Mouse (Mus musculus): ENCODE data around the gene Hes2. TPM values are rescaled to one million over a fixed set of nuclear protein-coding genes. Genes with fewer than 3 reads are reported as not detected.

Gene Hes2
- polyA plus RNA-seq, 1 experiment from 2014 or later, result not detected

GRCm38 (mm10) chr4:152177537-152178343 is 19.1 kb downstream of the Hes2 start, which contains the start of gene Acot7:
TSS of gene Acot7 (plus strand) at chr4:152178134.
- peak within 1 kb of the TSS; percentile 87 to 90 for H3K27ac ChIP-seq (replicated peaks in 1 of 2; ENCODE audit: control insufficient read depth in 1 of 2, insufficient read depth in 1 of 2, low read depth in 2 of 2, low read length in 2 of 2)
- under 1% methylated on average over 90 of the region's 108 CpGs for WGBS
- peak within 1 kb of the TSS; percentile 98 for H3K4me2 ChIP-seq (ENCODE audit: low read length)
- H3K36me3 ChIP-seq (ENCODE audit: control insufficient read depth, insufficient read depth, low read length), result 0 out of 2 replicates have a peak, but pooled peaks cover 4% of the 10 kb centered on the region
- H3K9me3 ChIP-seq (ENCODE audit: control insufficient read depth, low read length), result no peaks in the 10 kb centered on the region
- peak; percentile 96 for ATAC-seq (ENCODE audit: insufficient number of reproducible peaks, insufficient read depth, low FRiP score, low read depth)
- peak within 1 kb of the TSS; percentile 83 for H3K9ac ChIP-seq (ENCODE audit: low read length)
- peaks cover 9 to 20% of the 10 kb centered on the region in 2 experiments for H3K4me1 ChIP-seq (ENCODE audit: control insufficient read depth in 2 of 2, insufficient read depth in 2 of 2, low read length in 2 of 2)
- H3K4me3 ChIP-seq (ENCODE audit: control insufficient read depth in 1 of 2, insufficient read depth in 1 of 2, low read depth in 1 of 2, low read length in 2 of 2), result peak within 1 kb of the TSS; percentile 72 to 78
- no peaks in the 10 kb centered on the region for H3K27me3 ChIP-seq (ENCODE audit: control insufficient read depth, insufficient read depth, low read length)

GRCm38 (mm10) chr4:152178344-152178864 is 19.7 kb downstream of the Hes2 start:
- ATAC-seq (ENCODE audit: insufficient number of reproducible peaks, insufficient read depth, low FRiP score, low read depth), result peak; percentile 10; the same call in 1 of the 2 replicates
- Histone ChIP-seq H3K4me1 (ENCODE audit: control insufficient read depth in 2 of 2, insufficient read depth in 2 of 2, low read length in 2 of 2) (peaks cover 9 to 20% of the 10 kb centered on the region in 2 experiments), H3K27me3 (ENCODE audit: control insufficient read depth, insufficient read depth, low read length) (no peaks in the 10 kb centered on the region), H3K4me2 (ENCODE audit: low read length) (peak overlapping the region; percentile 98), H3K36me3 (ENCODE audit: control insufficient read depth, insufficient read depth, low read length) (0 out of 2 replicates have a peak, but pooled peaks cover 4% of the 10 kb centered on the region), H3K27ac (replicated peaks in 1 of 2; ENCODE audit: control insufficient read depth in 1 of 2, insufficient read depth in 1 of 2, low read depth in 2 of 2, low read length in 2 of 2) (0 out of 4 replicates have a peak overlapping the region, but pooled peaks of 1 of the 2 experiments have one; percentile 21), H3K4me3 (ENCODE audit: control insufficient read depth in 1 of 2, insufficient read depth in 1 of 2, low read depth in 1 of 2, low read length in 2 of 2) (peak overlapping the region; percentile 59 to 72), H3K9me3 (ENCODE audit: control insufficient read depth, low read length) (no peaks in the 10 kb centered on the region), H3K9ac (ENCODE audit: low read length) (peak overlapping the region; percentile 66)
- under 1% methylated on average over 35 of the region's 35 CpGs for WGBS

- Histone ChIP-seq H3K9ac (ENCODE audit: low read length) (peak overlapping the region; percentile 66), H3K27ac (replicated peaks in 1 of 2; ENCODE audit: control insufficient read depth in 1 of 2, insufficient read depth in 1 of 2, low read depth in 2 of 2, low read length in 2 of 2) (no peak overlapping the region), H3K4me2 (ENCODE audit: low read length) (peak overlapping the region; percentile 98), H3K4me3 (ENCODE audit: control insufficient read depth in 1 of 2, insufficient read depth in 1 of 2, low read depth in 1 of 2, low read length in 2 of 2) (peak overlapping the region; percentile 59 to 72), H3K27me3 (ENCODE audit: control insufficient read depth, insufficient read depth, low read length) (no peaks in the 10 kb centered on the region), H3K36me3 (ENCODE audit: control insufficient read depth, insufficient read depth, low read length) (0 out of 2 replicates have a peak, but pooled peaks cover 4% of the 10 kb centered on the region), H3K4me1 (ENCODE audit: control insufficient read depth in 2 of 2, insufficient read depth in 2 of 2, low read length in 2 of 2) (peaks cover 9 to 20% of the 10 kb centered on the region in 2 experiments), H3K9me3 (ENCODE audit: control insufficient read depth, low read length) (no peaks in the 10 kb centered on the region)
- WGBS, result 34% methylated on average over 16 of the region's 16 CpGs
- ATAC-seq (ENCODE audit: insufficient number of reproducible peaks, insufficient read depth, low FRiP score, low read depth), result no peak
These were observed 20.4 kb downstream of the Hes2 start for GRCm38 (mm10) chr4:152178916-152179705.

- Histone ChIP-seq H3K27me3 (ENCODE audit: control insufficient read depth, insufficient read depth, low read length) (no peaks in the 10 kb centered on the region), H3K27ac (replicated peaks in 1 of 2; ENCODE audit: control insufficient read depth in 1 of 2, insufficient read depth in 1 of 2, low read depth in 2 of 2, low read length in 2 of 2) (no peak overlapping the region), H3K9me3 (ENCODE audit: control insufficient read depth, low read length) (no peaks in the 10 kb centered on the region), H3K4me1 (ENCODE audit: control insufficient read depth in 2 of 2, insufficient read depth in 2 of 2, low read length in 2 of 2) (peaks cover 13 to 29% of the 10 kb centered on the region in 2 experiments), H3K36me3 (ENCODE audit: control insufficient read depth, insufficient read depth, low read length) (0 out of 2 replicates have a peak, but pooled peaks cover 4% of the 10 kb centered on the region), H3K9ac (ENCODE audit: low read length) (no peak overlapping the region), H3K4me3 (ENCODE audit: control insufficient read depth in 1 of 2, insufficient read depth in 1 of 2, low read depth in 1 of 2, low read length in 2 of 2) (no peak overlapping the region), H3K4me2 (ENCODE audit: low read length) (no peak overlapping the region)
- no peak for ATAC-seq (ENCODE audit: insufficient number of reproducible peaks, insufficient read depth, low FRiP score, low read depth)
- 87% methylated on average over 16 of the region's 16 CpGs for WGBS
These were observed 21.4 kb downstream of the Hes2 start for GRCm38 (mm10) chr4:152179946-152180660.

- Histone ChIP-seq H3K9ac (ENCODE audit: low read length) (no peak overlapping the region), H3K27me3 (ENCODE audit: control insufficient read depth, insufficient read depth, low read length) (no peaks in the 10 kb centered on the region), H3K4me1 (ENCODE audit: control insufficient read depth in 2 of 2, insufficient read depth in 2 of 2, low read length in 2 of 2) (peaks cover 28 to 40% of the 10 kb centered on the region in 2 experiments), H3K27ac (replicated peaks in 1 of 2; ENCODE audit: control insufficient read depth in 1 of 2, insufficient read depth in 1 of 2, low read depth in 2 of 2, low read length in 2 of 2) (no peak overlapping the region), H3K4me3 (ENCODE audit: control insufficient read depth in 1 of 2, insufficient read depth in 1 of 2, low read depth in 1 of 2, low read length in 2 of 2) (no peak overlapping the region), H3K36me3 (ENCODE audit: control insufficient read depth, insufficient read depth, low read length) (0 out of 2 replicates have a peak, but pooled peaks cover 4% of the 10 kb centered on the region), H3K9me3 (ENCODE audit: control insufficient read depth, low read length) (no peaks in the 10 kb centered on the region), H3K4me2 (ENCODE audit: low read length) (no peak overlapping the region)
- WGBS, result 80% methylated on average over 10 of the region's 10 CpGs
- ATAC-seq (ENCODE audit: insufficient number of reproducible peaks, insufficient read depth, low FRiP score, low read depth), result no peak
These were observed 23.5 kb downstream of the Hes2 start for GRCm38 (mm10) chr4:152182205-152182604.

GRCm38 (mm10) chr4:152184353-152185035 is 25.8 kb downstream of the Hes2 start:
- H3K36me3 ChIP-seq (ENCODE audit: control insufficient read depth, insufficient read depth, low read length), result 0 out of 2 replicates have a peak, but pooled peaks cover 4% of the 10 kb centered on the region
- peak overlapping the region; percentile 98; a peak in 2 of 4 replicates for H3K27ac ChIP-seq (replicated peaks in 1 of 2; ENCODE audit: control insufficient read depth in 1 of 2, insufficient read depth in 1 of 2, low read depth in 2 of 2, low read length in 2 of 2)
- no peak overlapping the region for H3K4me3 ChIP-seq (ENCODE audit: control insufficient read depth in 1 of 2, insufficient read depth in 1 of 2, low read depth in 1 of 2, low read length in 2 of 2)
- ATAC-seq (ENCODE audit: insufficient number of reproducible peaks, insufficient read depth, low FRiP score, low read depth), result no peak
- H3K9ac ChIP-seq (ENCODE audit: low read length), result no peak overlapping the region; the same call in 1 of the 2 replicates
- H3K4me2 ChIP-seq (ENCODE audit: low read length), result peak overlapping the region; percentile 90; the same call in 1 of the 2 replicates
- no peaks in the 10 kb centered on the region for H3K27me3 ChIP-seq (ENCODE audit: control insufficient read depth, insufficient read depth, low read length)
- peaks cover 30 to 38% of the 10 kb centered on the region in 2 experiments for H3K4me1 ChIP-seq (ENCODE audit: control insufficient read depth in 2 of 2, insufficient read depth in 2 of 2, low read length in 2 of 2)
- WGBS, result 53% methylated on average over 7 of the region's 7 CpGs
- no peaks in the 10 kb centered on the region for H3K9me3 ChIP-seq (ENCODE audit: control insufficient read depth, low read length)
